Mouse (Mus musculus) lung, postnatal 36 days (tissue): ENCODE data around the gene Gm11541.
"Not testable (repeated sequence)": the region's sequence is repeated elsewhere in the genome, so short reads cannot be mapped to it uniquely, and the experiment has no call there.

Experiments used
- DNase-seq: peaks from one replicate; pipeline ENCODE4 v3.0.0; 2022; ENCODE audit warnings: mixed read lengths

Gm11541 gene

GRCm38 (mm10) chr11:94695508-94695907 is 8.8 kb downstream of the Gm11541 start:
- DNase-seq: no peak

GRCm38 (mm10) chr11:94692502-94692901 is 11.8 kb downstream of the Gm11541 start:
- not testable (repeated sequence) for DNase-seq

GRCm38 (mm10) chr11:94687178-94687577 is 17.1 kb downstream of the Gm11541 start:
- no peak for DNase-seq

GRCm38 (mm10) chr11:94682427-94682826 is 21.9 kb downstream of the Gm11541 start:
- no peak for DNase-seq

- DNase-seq: no peak
Observed at GRCm38 (mm10) chr11:94681640-94682039, 22.7 kb downstream of the Gm11541 start.

GRCm38 (mm10) chr11:94680639-94681038 is 23.7 kb downstream of the Gm11541 start:
- DNase-seq: no peak

- DNase-seq: no peak
Observed at GRCm38 (mm10) chr11:94677607-94678145, 26.6 kb downstream of the Gm11541 start.

- DNase-seq: peak; percentile 92
Observed at GRCm38 (mm10) chr11:94676754-94677606, 27.3 kb downstream of the Gm11541 start, which contains the start of gene Xylt2. Xylt2 (minus strand) TSS chr11:94677515.

- no peak for DNase-seq
Observed at GRCm38 (mm10) chr11:94676308-94676707, 28.0 kb downstream of the Gm11541 start.

- no peak for DNase-seq
Observed at GRCm38 (mm10) chr11:94675446-94675845, 28.9 kb downstream of the Gm11541 start.

- DNase-seq: no peak
Observed at GRCm38 (mm10) chr11:94674984-94675383, 29.3 kb downstream of the Gm11541 start.

- no peak for DNase-seq
Observed at GRCm38 (mm10) chr11:94665281-94665680, 39.0 kb downstream of the Gm11541 start.

GRCm38 (mm10) chr11:94661344-94661743 is 43.0 kb downstream of the Gm11541 start:
- peak; percentile 27 for DNase-seq

- peak; percentile 92 for DNase-seq
Observed at GRCm38 (mm10) chr11:94653663-94654436, 50.4 kb downstream of the Gm11541 start, which contains the start of the genes Mrpl27 and Eme1. Mrpl27 (plus strand) TSS chr11:94653767. Eme1 (minus strand) TSS chr11:94653964.

GRCm38 (mm10) chr11:94652973-94653372 is 51.3 kb downstream of the Gm11541 start:
- no peak for DNase-seq

GRCm38 (mm10) chr11:94651241-94651640 is 53.1 kb downstream of the Gm11541 start:
- not testable (repeated sequence) for DNase-seq

GRCm38 (mm10) chr11:94646457-94646856 is 57.8 kb downstream of the Gm11541 start:
- no peak for DNase-seq
